Mouse (Mus musculus) erythroid progenitor cell, adult 5-6 weeks (primary cell): ENCODE data around the gene Trmt11. TPM values are rescaled to one million over a fixed set of nuclear protein-coding genes. Genes with fewer than 3 reads are reported as not detected.
"Not testable (repeated sequence)": the region's sequence is repeated elsewhere in the genome, so short reads cannot be mapped to it uniquely, and the experiment has no call there.

Experiments used
- ATAC-seq: replicated peaks from 2 replicates; pipeline ENCODE4 v1.8.0; 2016; ENCODE audit warnings: moderate number of reproducible peaks, mild to moderate bottlenecking, moderate TSS enrichment, inconsistent platforms; ENCODE audit not compliant: poor library complexity, low FRiP score, severe bottlenecking
- total RNA-seq, 2 experiments: library from RNA; stranded (forward) in 1 of 2; stranded (reverse) in 1 of 2; fragments of 150-400 nt in 1 of 2; fragments of 186-747, 209-891 nt in 1 of 2; gene quantifications; 2 replicates each; pipeline versions ENCODE4 v1.2.3 to v1.2.4; 2015 to 2017; ENCODE audit warnings: low replicate concordance in 2 of 2

Gene Trmt11
- 9.6 and 13.0 TPM in 2 replicates for total RNA-seq (2015; ENCODE audit: low replicate concordance)
- total RNA-seq (2017; ENCODE audit: low replicate concordance): 11.4 and 26.8 TPM in 2 replicates

GRCm38 (mm10) chr10:30600542-30600966 lies at the start of gene Trmt11:
TSS of gene Trmt11 (minus strand) at chr10:30600749.
- peak; percentile 98 for ATAC-seq

- no peak for ATAC-seq
These were observed 47.1 kb upstream of the Trmt11 start for GRCm38 (mm10) chr10:30647681-30648080.

GRCm38 (mm10) chr10:30638216-30638615 lies 37.7 kb upstream of the Trmt11 start:
- no peak for ATAC-seq

GRCm38 (mm10) chr10:30636474-30637154 lies 36.1 kb upstream of the Trmt11 start:
- not testable (repeated sequence) for ATAC-seq

- peak; percentile 50; the same call in 1 of the 2 replicates for ATAC-seq
These were observed 32.2 kb upstream of the Trmt11 start for GRCm38 (mm10) chr10:30632718-30633117.

GRCm38 (mm10) chr10:30629977-30630376 lies 29.4 kb upstream of the Trmt11 start:
- ATAC-seq: no peak

GRCm38 (mm10) chr10:30629513-30629912 lies 29.0 kb upstream of the Trmt11 start, which contains the start of gene Hint3:
TSS of gene Hint3 (minus strand) at chr10:30629632.
- peak; percentile 67; the same call in 1 of the 2 replicates for ATAC-seq

- ATAC-seq: not testable (repeated sequence)
These were observed 27.9 kb upstream of the Trmt11 start for GRCm38 (mm10) chr10:30628444-30628843.

GRCm38 (mm10) chr10:30627548-30627947 lies 27.0 kb upstream of the Trmt11 start:
- no peak for ATAC-seq

GRCm38 (mm10) chr10:30624161-30625019 lies 23.8 kb upstream of the Trmt11 start:
- ATAC-seq: no peak

- ATAC-seq: no peak
These were observed 22.4 kb upstream of the Trmt11 start for GRCm38 (mm10) chr10:30622928-30623327.

GRCm38 (mm10) chr10:30618918-30619210 lies 18.3 kb upstream of the Trmt11 start:
- ATAC-seq: no peak

- ATAC-seq: peak; percentile 97
These were observed 17.8 kb upstream of the Trmt11 start for GRCm38 (mm10) chr10:30618091-30618917.

GRCm38 (mm10) chr10:30613039-30613438 lies 12.5 kb upstream of the Trmt11 start:
- ATAC-seq: no peak

- 0 out of 2 replicates have a peak, but pooled peaks have one; percentile 46 for ATAC-seq
These were observed 9.1 kb upstream of the Trmt11 start for GRCm38 (mm10) chr10:30609614-30610013.

- no peak for ATAC-seq
These were observed 7.6 kb upstream of the Trmt11 start for GRCm38 (mm10) chr10:30608109-30608508.

- ATAC-seq: peak; percentile 23; the same call in 1 of the 2 replicates
These were observed 435 bp downstream of the Trmt11 start for GRCm38 (mm10) chr10:30600094-30600534.

GRCm38 (mm10) chr10:30587037-30587436 lies 13.5 kb downstream of the Trmt11 start:
- no peak for ATAC-seq

- ATAC-seq: no peak
These were observed 14.9 kb downstream of the Trmt11 start for GRCm38 (mm10) chr10:30585691-30586090.
